Mouse (Mus musculus) ES-E14 (cell line): Measurements from ENCODE around the gene 5730455P16Rik.

Source experiments
- CHD2 ChIP-seq: IDR thresholded peaks from 2 replicates; pipeline ENCODE4 v1.6.1; 2014; ENCODE audit warnings: mild to moderate bottlenecking, low read depth, low read length, inconsistent platforms
- HCFC1 ChIP-seq: IDR thresholded peaks from 2 replicates; pipeline ENCODE4 v1.6.1; 2012; ENCODE audit warnings: low read length, inconsistent platforms, borderline replicate concordance; ENCODE audit not compliant: insufficient read depth
- ZC3H11A ChIP-seq: IDR thresholded peaks from 2 replicates; pipeline ENCODE4 v1.6.1; 2012; ENCODE audit warnings: low read depth, mild to moderate bottlenecking, inconsistent platforms, low read length, borderline replicate concordance

- peak; percentile 39; the same call in 1 of the 2 replicates for TF ChIP-seq CHD2
- peak; percentile 84 for TF ChIP-seq HCFC1
- TF ChIP-seq ZC3H11A: no peak
Observed at GRCm38 (mm10) chr11:80377712-80378451, at the start of gene 5730455P16Rik.
